Mouse (Mus musculus) forebrain, embryonic 12.5 days (tissue): ENCODE measurements around the gene Tank. TPM values are rescaled to one million over a fixed set of nuclear protein-coding genes. Genes with fewer than 3 reads are reported as not detected.

ENCODE experiments used
- ATAC-seq: fragments of 200-750 bp; cut with Nextera tagmentation; 2 replicates; pipeline ENCODE4 v1.8.0; 2017; ENCODE audit warnings: moderate TSS enrichment; ENCODE audit not compliant: low FRiP score
- H3K27ac ChIP-seq: fragments of 300-500 bp; sonication (generic); 2 replicates; pipeline ENCODE4 v1.5.1; 2016; ENCODE audit warnings: mild to moderate bottlenecking
- H3K27me3 ChIP-seq: fragments of 300-500 bp; sonication (generic); 2 replicates; pipeline ENCODE4 v1.6.1; 2016; ENCODE audit warnings: mild to moderate bottlenecking
- H3K36me3 ChIP-seq: fragments of 300-500 bp; sonication (generic); replicated peaks from 2 replicates; pipeline ENCODE4 v1.6.1; 2016; ENCODE audit warnings: mild to moderate bottlenecking
- H3K4me1 ChIP-seq: fragments of 300-500 bp; sonication (generic); 2 replicates; pipeline ENCODE4 v1.6.1; 2016
- H3K4me2 ChIP-seq: fragments of 300-500 bp; sonication (generic); 2 replicates; pipeline ENCODE4 v1.6.1; 2016; ENCODE audit warnings: mild to moderate bottlenecking, moderate library complexity
- H3K4me3 ChIP-seq: fragments of 300-500 bp; sonication (generic); replicated peaks from 2 replicates; pipeline ENCODE4 v1.5.1; 2016; ENCODE audit warnings: mild to moderate bottlenecking
- H3K9ac ChIP-seq: fragments of 300-500 bp; sonication (generic); 2 replicates; pipeline ENCODE4 v1.6.1; 2016; ENCODE audit warnings: mild to moderate bottlenecking
- H3K9me3 ChIP-seq: fragments of 300-500 bp; sonication (generic); 2 replicates; pipeline ENCODE4 v1.6.1; 2016
- WGBS: fragments of 180-500 bp; shearing (Covaris S2); methylation state at CpG from one replicate; pipeline ENCODE4 v1.1.7; 2016; 5-methylcytosine and 5-hydroxymethylcytosine counted together
- polyA plus RNA-seq: library from polyadenylated mRNA; unstranded; fragments of >200 nt; fragmentation: Nextera tagmentation; extraction: Ambion mirVana; gene quantifications from 2 replicates; pipeline ENCODE4 v1.2.1, GENCODE M21; 2016

Tank gene
- polyA plus RNA-seq, 1 experiment from 2014 or later = 27.9 TPM

GRCm38 (mm10) chr2:61635099-61635498, 56.7 kb downstream of the Tank start:
- WGBS = 97% methylated on average over 1 of the region's 1 CpGs

GRCm38 (mm10) chr2:61638182-61638581, 59.8 kb downstream of the Tank start:
- Histone ChIP-seq H3K9ac (no peak overlapping the region), H3K9me3 (no peaks in the 10 kb centered on the region), H3K27ac (no peak overlapping the region), H3K4me3 (no peak overlapping the region), H3K4me2 (no peak overlapping the region), H3K4me1 (no peaks in the 10 kb centered on the region), H3K36me3 (no peaks in the 10 kb centered on the region), H3K27me3 (no peaks in the 10 kb centered on the region)
- ATAC-seq = no peak
- 74% methylated on average over 6 of the region's 6 CpGs for WGBS

More at GRCm38 (mm10) chr2:61635099-61635498, 56.7 kb downstream of the Tank start:
- Histone ChIP-seq H3K4me3 (no peak overlapping the region), H3K36me3 (no peaks in the 10 kb centered on the region), H3K9me3 (no peaks in the 10 kb centered on the region), H3K27ac (no peak overlapping the region), H3K4me1 (no peaks in the 10 kb centered on the region), H3K4me2 (no peak overlapping the region), H3K9ac (no peak overlapping the region), H3K27me3 (no peaks in the 10 kb centered on the region)
- no peak for ATAC-seq

GRCm38 (mm10) chr2:61642452-61643368, 64.3 kb downstream of the Tank start:
- H3K9ac ChIP-seq = no peak overlapping the region
- no peak overlapping the region for H3K4me2 ChIP-seq
- no peaks in the 10 kb centered on the region for H3K4me1 ChIP-seq
- no peaks in the 10 kb centered on the region for H3K36me3 ChIP-seq
- no peak overlapping the region for H3K4me3 ChIP-seq
- ATAC-seq = peak; percentile 86
- no peaks in the 10 kb centered on the region for H3K27me3 ChIP-seq
- 60% methylated on average over 6 of the region's 6 CpGs for WGBS
- no peak overlapping the region for H3K27ac ChIP-seq
- H3K9me3 ChIP-seq = no peaks in the 10 kb centered on the region

GRCm38 (mm10) chr2:61651206-61651605, 72.8 kb downstream of the Tank start:
- Histone ChIP-seq H3K9me3 (no peaks in the 10 kb centered on the region), H3K27ac (0 out of 2 replicates have a peak overlapping the region, but pooled peaks have one; percentile 9), H3K36me3 (no peaks in the 10 kb centered on the region), H3K9ac (no peak overlapping the region), H3K4me2 (no peak overlapping the region), H3K4me3 (no peak overlapping the region), H3K4me1 (peaks cover 6% of the 10 kb centered on the region; the same call in 1 of the 2 replicates), H3K27me3 (0 out of 2 replicates have a peak, but pooled peaks cover 6% of the 10 kb centered on the region)
- ATAC-seq = no peak
- 70% methylated on average over 4 of the region's 4 CpGs for WGBS

- 85% methylated on average over 3 of the region's 3 CpGs for WGBS
- ATAC-seq = no peak
These were observed 73.3 kb downstream of the Tank start for GRCm38 (mm10) chr2:61651640-61652039.

GRCm38 (mm10) chr2:61655046-61655381, 76.6 kb downstream of the Tank start:
- Histone ChIP-seq H3K4me3 (peak overlapping the region; percentile 53), H3K4me2 (peak overlapping the region; percentile 89), H3K36me3 (no peaks in the 10 kb centered on the region), H3K27me3 (0 out of 2 replicates have a peak, but pooled peaks cover 6% of the 10 kb centered on the region), H3K27ac (peak overlapping the region; percentile 96), H3K9me3 (no peaks in the 10 kb centered on the region), H3K4me1 (peaks cover 10% of the 10 kb centered on the region; the same call in 1 of the 2 replicates), H3K9ac (peak overlapping the region; percentile 71)
- peak; percentile 18 for ATAC-seq
- 7% methylated on average over 12 of the region's 12 CpGs for WGBS

More at GRCm38 (mm10) chr2:61651640-61652039, 73.3 kb downstream of the Tank start:
- no peaks in the 10 kb centered on the region for H3K9me3 ChIP-seq
- no peak overlapping the region for H3K9ac ChIP-seq
- H3K4me3 ChIP-seq = no peak overlapping the region
- H3K27me3 ChIP-seq = 0 out of 2 replicates have a peak, but pooled peaks cover 6% of the 10 kb centered on the region
- H3K36me3 ChIP-seq = no peaks in the 10 kb centered on the region
- no peak overlapping the region for H3K4me2 ChIP-seq
- no peak overlapping the region for H3K27ac ChIP-seq
- peaks cover 6% of the 10 kb centered on the region; the same call in 1 of the 2 replicates for H3K4me1 ChIP-seq

- peak overlapping the region; percentile 53 for H3K4me3 ChIP-seq
- H3K9me3 ChIP-seq = no peaks in the 10 kb centered on the region
- peak overlapping the region; percentile 96 for H3K27ac ChIP-seq
- peaks cover 10% of the 10 kb centered on the region; the same call in 1 of the 2 replicates for H3K4me1 ChIP-seq
- WGBS = under 1% methylated on average over 46 of the region's 46 CpGs
- 0 out of 2 replicates have a peak, but pooled peaks cover 6% of the 10 kb centered on the region for H3K27me3 ChIP-seq
- ATAC-seq = peak; percentile 75
- peak overlapping the region; percentile 89 for H3K4me2 ChIP-seq
- H3K36me3 ChIP-seq = no peaks in the 10 kb centered on the region
- peak overlapping the region; percentile 71 for H3K9ac ChIP-seq
These were observed 77.2 kb downstream of the Tank start for GRCm38 (mm10) chr2:61655382-61656281.

- Histone ChIP-seq H3K36me3 (no peaks in the 10 kb centered on the region), H3K4me2 (peak overlapping the region; percentile 89), H3K27me3 (0 out of 2 replicates have a peak, but pooled peaks cover 6% of the 10 kb centered on the region), H3K4me1 (peaks cover 10% of the 10 kb centered on the region; the same call in 1 of the 2 replicates), H3K9me3 (no peaks in the 10 kb centered on the region), H3K4me3 (peak overlapping the region; percentile 53), H3K27ac (peak overlapping the region; percentile 96), H3K9ac (peak overlapping the region; percentile 71)
- peak; percentile 93 for ATAC-seq
- under 1% methylated on average over 70 of the region's 85 CpGs for WGBS
These were observed 78.3 kb downstream of the Tank start for GRCm38 (mm10) chr2:61656421-61657411.

- Histone ChIP-seq H3K9ac (no peak overlapping the region), H3K27me3 (0 out of 2 replicates have a peak, but pooled peaks cover 6% of the 10 kb centered on the region), H3K4me3 (no peak overlapping the region), H3K4me1 (peaks cover 10% of the 10 kb centered on the region; the same call in 1 of the 2 replicates), H3K4me2 (no peak overlapping the region), H3K27ac (no peak overlapping the region), H3K9me3 (no peaks in the 10 kb centered on the region), H3K36me3 (no peaks in the 10 kb centered on the region)
- no peak for ATAC-seq
- WGBS = 77% methylated on average over 2 of the region's 2 CpGs
These were observed 80.9 kb downstream of the Tank start for GRCm38 (mm10) chr2:61659254-61659653.

GRCm38 (mm10) chr2:61662833-61663232, 84.4 kb downstream of the Tank start:
- no peak for ATAC-seq
- Histone ChIP-seq H3K4me2 (no peak overlapping the region), H3K36me3 (no peaks in the 10 kb centered on the region), H3K27me3 (no peaks in the 10 kb centered on the region), H3K4me3 (no peak overlapping the region), H3K4me1 (no peaks in the 10 kb centered on the region), H3K9me3 (no peaks in the 10 kb centered on the region), H3K27ac (peak overlapping the region; percentile 56), H3K9ac (no peak overlapping the region)
- WGBS = 85% methylated on average over 10 of the region's 10 CpGs
